Mouse (Mus musculus): ENCODE measurements at regions not wholly inside any gene's neighbourhood (a gene's known extent, or its start where the extent isn't known, plus 50 kb on each side); places are given as distances from the start of the nearest gene placed in this dataset.
A peak's percentile ranks its signal among the peaks of the same experiment; 100 is the strongest.

GRCm38 (mm10) chr1:55807028-55807427, 401.3 kb downstream of the Plcl1 start:
- no peak for DNase-seq (ENCODE audit: low spot score)

DNA sequence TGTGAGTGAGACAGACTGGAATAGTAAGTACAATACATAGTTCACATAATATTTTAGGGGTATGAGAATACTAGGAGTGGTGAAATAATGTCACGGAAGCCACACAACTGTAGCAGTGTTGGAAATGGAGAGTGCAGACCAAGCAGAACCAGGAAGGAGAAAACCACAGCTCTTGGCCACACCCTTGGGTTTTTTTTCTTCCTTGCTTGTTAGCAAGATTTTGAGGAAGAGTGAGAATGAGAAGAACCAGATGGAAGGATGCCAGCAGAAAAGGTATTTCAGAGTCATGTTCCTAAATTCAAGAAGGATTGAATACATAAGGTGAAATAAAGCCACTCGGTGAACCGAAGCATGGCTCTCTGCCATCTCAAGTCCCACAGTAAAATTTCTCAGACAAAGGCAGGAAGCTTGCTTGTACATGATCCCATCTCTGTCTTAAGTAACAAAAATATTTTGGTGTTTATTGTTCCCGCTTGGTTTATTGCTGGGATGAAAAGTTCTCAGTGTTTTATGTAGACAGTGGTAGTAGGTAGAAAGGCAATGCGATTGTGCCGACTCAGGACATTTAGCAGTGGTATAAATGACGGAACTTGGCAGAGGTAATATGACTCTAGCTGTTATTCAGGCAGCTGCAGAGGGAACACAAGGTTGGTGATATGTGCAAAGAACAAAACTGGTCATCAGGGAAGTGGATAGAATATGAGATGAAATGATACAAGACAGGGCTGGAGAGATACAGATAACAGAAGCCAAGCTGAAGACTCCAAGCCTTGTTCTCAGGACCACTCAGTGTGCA, 403.2 kb downstream of the Plcl1 start:
- no peak for DNase-seq (ENCODE audit: low spot score)

GRCm38 (mm10) chr1:55812486-55812885, 406.8 kb downstream of the Plcl1 start:
- no peak for DNase-seq (ENCODE audit: low spot score)

- no peak for DNase-seq (ENCODE audit: low spot score)
Measured at GRCm38 (mm10) chr1:55820866-55821500, 415.3 kb downstream of the Plcl1 start.

DNA sequence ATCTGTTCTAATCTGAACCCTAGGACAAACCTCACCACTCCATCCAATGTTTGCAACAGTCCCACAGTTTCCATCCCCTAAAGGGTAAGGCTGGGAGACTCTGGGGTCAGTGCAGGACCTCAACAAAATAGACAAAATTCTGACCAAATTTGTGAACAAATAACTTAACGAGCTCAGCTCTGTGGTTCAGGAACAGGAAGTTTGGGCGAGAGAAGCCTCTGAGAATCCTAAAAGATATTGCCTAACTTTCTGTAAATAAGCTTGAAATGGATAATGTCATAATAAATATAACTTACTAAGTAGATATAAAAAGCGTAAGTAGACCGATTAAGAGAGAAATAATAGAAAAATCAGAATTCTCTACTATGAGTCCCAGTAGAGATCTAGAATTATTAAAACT, 416.9 kb downstream of the Plcl1 start:
- DNase-seq (ENCODE audit: low spot score): no peak

DNA sequence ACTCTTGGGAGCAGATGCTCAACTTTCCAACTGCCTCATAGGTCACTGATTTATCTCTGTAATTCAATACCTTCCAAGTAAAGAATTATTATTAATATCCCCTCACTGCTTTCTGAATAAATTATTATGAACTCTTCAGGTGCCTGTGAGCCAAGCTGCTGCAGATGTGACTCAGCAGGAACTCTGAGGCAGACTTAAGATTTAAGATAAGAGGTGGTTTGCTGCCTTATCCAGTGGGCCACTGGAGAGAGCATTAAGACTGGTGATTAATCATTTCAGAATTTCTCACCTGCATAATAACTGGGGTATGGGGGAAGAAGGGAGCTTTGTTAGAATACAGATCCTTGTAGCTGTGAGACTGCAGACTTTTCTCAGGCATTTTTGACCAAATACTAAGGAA, 421.5 kb downstream of the Plcl1 start:
- no peak for DNase-seq (ENCODE audit: low spot score)

DNA sequence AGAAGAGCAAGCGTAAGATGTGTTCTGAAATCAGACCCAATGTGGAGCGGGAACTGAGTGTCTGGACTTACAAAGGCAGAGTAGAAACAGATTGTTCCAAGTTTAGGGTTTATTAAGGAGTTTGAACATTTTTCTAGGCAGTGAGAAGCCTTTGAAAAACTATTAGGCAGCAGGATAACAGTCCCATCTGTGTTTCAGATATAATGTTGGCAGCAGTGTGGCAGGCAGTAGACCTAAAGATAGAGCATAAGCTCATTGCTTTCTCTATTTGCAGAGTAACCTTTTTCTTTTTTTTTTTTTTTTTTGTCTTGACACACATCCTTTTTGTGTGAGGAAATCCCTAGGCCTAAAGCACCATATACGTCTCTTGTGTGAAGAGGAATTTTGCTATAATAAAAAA, 429.6 kb downstream of the Plcl1 start:
- DNase-seq (ENCODE audit: low spot score): no peak

DNA sequence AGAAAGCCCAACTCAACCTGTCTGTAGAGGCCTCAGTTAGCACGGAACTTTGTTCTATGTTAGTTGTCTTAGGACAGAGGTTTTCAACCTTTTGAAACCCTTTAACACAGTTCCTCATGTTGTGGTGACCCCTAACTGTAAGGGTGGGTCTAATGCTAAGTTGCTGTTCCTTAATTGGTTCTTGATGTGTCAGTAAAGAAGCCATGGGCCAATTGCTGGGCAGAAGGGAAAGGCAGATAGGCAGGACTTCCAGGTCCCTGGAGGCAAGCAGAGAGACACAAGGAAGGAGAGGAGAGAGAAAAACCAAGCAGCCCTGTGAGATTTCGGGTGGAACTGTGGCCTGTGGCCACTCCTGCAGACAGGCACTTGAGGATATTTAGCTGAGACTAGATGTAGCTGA, 431.0 kb downstream of the Plcl1 start:
- DNase-seq (ENCODE audit: low spot score): no peak

DNA sequence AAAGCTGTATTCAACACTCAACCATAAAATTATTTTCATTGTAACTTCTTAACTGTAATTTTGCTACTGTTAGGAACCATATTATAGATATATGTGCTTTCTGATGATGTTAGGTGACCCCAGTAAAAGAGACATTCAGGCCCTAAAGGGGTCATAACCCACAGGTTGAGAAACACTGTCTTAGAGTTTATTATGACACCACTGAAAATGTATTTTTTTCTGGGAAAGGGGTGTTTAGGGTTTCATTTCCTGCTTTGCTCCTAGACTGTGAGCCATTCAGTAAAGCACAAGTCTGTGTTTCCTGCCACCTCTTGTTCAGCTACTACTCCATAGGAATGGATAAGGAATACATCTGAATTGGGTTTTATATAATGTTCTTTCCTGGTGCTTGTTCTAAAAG, 431.6 kb downstream of the Plcl1 start:
- no peak for DNase-seq (ENCODE audit: low spot score)

DNA sequence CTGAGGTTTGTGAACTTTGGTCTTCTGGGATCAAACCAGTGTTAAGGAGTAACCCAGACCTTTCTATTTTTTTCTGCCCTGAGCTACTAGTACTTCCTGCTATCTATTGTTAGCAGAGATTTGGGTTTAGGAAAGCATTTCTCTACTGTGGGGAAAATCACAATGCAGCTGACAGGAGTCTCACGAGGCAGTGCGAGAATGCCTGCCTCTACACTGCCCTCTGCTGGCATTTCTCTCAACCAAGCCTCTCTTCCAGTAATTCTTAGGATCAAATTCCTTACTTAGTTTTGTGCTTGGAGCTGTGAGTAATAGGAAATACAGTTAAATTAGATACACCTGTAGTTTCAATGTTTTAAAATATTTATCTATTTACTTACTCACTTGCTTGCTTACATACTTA, 432.4 kb downstream of the Plcl1 start:
- no peak for DNase-seq (ENCODE audit: low spot score)

DNA sequence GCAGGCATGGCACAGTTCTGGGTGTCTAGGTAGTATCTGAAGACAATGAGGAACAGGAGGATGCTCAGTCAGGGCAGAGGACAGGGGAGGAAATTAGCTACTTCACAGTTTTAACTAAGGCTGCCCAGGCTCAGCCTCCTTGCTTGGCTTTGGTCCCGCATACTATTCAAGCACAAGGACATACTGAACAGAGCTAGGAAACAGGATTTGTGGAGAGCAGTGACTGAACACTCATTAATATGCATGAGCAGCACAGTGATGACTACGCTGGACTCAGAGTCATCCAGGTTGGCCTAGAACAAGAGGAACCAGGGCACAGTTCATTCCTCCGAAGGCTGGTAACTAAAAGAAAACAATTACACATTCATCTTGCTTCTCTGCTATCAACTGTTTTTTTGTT, 443.1 kb downstream of the Plcl1 start:
- DNase-seq (ENCODE audit: low spot score): no peak

DNA sequence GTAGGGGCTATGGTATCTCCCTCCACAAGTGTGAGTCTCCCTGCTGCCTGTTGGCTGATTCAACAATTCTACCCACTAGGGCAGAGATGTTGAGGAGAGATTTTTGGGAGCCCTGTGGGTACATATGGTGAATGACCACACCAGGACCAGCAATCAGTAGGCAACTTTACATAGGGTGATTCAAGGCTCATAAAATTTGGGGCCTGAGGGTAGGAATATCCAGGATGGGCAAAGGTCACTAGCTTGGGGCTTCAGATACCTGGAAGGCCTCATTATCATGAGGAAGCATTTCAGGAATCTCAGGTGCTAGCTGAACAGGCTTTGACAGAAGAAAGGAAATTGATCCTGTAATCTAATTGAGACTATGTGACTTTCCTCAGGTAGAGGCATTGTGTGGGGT, 446.6 kb downstream of the Plcl1 start:
- DNase-seq (ENCODE audit: low spot score): no peak

- no peak for DNase-seq (ENCODE audit: low spot score)
Measured at GRCm38 (mm10) chr1:55859113-55859512, 453.4 kb downstream of the Plcl1 start.

GRCm38 (mm10) chr1:55863113-55863512, 457.4 kb downstream of the Plcl1 start:
- no peak for DNase-seq (ENCODE audit: low spot score)

- no peak for DNase-seq (ENCODE audit: low spot score)
Measured at GRCm38 (mm10) chr1:55865274-55865673, 459.6 kb downstream of the Plcl1 start.

DNA sequence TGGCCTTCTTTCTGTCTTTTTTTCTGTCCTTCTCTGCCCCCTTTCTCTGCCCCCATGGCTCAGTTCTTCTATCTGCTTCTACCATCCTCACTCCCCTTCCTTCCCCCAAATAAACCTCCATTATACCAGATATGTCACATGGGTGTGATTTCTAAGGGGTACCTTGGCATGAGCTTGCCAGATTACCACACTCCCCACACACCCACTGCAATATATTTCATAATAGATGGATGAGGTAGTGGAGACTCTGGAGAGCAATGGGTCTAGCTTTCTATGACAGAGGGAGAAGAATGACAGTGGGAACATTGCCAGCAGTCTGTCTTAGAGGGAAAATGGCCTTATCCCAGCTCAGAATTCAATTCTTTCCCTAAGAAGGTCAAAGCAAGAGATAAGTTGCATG, 461.0 kb downstream of the Plcl1 start:
- no peak for DNase-seq (ENCODE audit: low spot score)

- no peak for DNase-seq (ENCODE audit: low spot score)
Measured at GRCm38 (mm10) chr1:55873583-55873982, 467.9 kb downstream of the Plcl1 start.

DNA sequence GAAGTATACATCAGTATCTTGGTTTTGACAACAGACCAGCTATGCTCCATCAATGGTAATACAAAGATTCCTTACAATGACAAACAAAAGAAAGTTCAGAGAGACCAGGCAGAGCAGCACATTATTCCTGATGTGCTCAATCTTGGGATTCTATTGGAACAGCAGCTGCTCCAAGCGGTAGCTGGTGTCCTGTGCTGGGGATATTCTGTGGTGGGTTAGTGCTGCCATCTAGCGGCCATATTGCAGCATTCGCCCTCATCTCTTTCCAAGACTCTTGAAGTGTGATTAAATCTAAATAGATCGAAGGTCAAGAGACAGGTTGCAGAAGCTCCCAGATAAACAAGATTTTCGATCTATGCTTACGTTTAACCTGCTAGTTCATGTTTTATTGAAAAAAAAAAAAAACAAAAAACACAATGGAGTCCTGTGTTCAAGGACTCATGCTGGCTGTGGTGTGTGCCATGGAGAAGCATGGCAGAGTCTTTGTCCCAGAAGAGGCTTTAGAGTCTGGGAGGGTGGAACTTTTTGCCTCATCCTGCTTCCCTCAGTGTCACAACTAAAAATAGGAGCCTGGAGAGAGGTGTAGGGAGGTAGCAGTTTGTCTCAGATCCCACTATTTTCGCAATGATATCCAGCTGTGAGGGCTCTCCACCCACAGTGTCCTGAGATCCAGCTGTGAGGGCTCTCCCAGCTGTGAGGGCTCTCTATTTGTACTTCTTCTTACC, 468.6 kb downstream of the Plcl1 start:
- DNase-seq (ENCODE audit: low spot score): peak; percentile 33

GRCm38 (mm10) chr1:55874868-55875144, 469.1 kb downstream of the Plcl1 start:
- DNase-seq (ENCODE audit: low spot score): no peak

- no peak for DNase-seq (ENCODE audit: low spot score)
Measured at GRCm38 (mm10) chr1:55884576-55884975, 478.9 kb downstream of the Plcl1 start.

DNA sequence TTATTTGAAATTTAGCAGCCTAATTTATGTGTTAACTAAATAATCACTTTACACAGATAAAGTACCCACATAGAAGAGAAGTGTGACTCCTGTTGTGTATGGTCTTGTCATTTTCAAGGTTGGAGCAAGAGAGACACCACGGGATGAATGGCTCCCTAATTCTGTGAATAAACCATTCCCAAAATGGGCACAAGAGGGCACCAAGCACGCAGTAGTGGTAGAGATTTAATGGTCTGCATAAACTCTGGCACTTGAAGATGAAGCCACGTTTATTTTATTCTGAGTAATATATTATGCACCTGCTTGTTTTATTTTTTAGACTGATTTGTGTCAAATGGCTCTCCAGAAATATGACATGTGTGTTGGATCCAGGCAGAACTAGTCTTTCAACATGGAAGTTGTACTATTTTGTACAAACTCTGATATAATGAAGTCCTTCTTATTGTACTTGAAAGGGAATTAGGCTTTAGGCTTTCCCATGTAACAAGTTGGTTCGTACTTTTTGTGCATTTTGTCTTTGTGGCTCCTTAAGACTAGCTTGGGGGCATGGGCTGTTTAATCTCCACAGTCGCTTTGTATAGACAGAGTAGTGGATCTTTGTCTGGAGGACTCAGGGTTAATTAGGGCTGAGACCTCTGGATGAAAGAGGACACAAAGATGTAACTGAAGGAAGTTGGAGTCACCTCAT, 480.8 kb downstream of the Plcl1 start:
- DNase-seq (ENCODE audit: low spot score): no peak

DNA sequence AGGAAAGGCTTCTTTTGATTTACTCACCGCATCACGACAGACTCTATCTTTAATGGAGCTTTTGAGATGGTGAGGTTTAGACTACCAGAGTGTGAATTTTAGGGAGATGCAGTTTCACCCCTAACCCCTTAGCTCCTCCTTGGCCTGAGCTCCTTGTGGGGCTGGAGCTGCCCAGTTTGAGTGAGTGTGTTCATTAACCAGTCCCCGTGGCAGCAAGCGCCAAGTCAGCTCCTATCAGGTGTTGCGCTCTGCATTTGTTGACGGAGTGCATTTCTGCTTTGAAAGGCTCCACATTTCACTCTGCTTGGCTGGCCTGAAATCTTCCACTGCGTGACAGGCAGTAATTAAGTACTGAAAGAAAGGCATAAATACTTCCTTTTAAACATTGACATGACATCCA, 481.7 kb downstream of the Plcl1 start:
- DNase-seq (ENCODE audit: low spot score): no peak

All from T-cell, adult 2 months (primary cell).